In the genomic region with DNA sequence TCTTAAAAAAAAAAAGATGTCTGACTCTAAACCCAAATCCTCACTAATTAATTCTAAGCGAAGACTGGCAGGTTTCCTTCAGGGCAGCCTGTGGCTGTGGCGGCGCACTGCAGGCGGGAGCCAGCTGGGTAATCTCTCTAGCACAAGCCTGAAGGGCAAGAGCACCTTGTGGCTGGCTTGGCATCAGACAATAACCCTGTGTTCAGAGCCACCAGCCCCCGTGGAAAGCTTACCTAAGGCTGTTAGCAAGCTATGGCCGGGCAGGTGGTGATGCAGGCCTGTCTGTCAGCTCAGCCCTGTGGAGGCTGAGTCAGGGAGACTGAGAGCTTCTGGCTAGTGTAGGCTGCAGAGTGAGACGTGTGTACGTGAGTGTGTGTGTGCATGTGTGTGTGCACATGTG, we compare ENCODE assay signal across 13 mouse cellular contexts. TPM values are rescaled to one million over a fixed set of nuclear protein-coding genes. Genes with fewer than 3 reads are reported as not detected.
DNase-seq lines count a peak whose midpoint lies in the region; ATAC-seq and TF ChIP-seq lines count a peak whose summit lies in the region.
"Had no signal": no experiment of that assay in that cellular context is flagged by ENCODE, and none has a peak within 500 bp of the region (broad histone marks: within the 10 kb centered on the region; RNA-seq: fewer than 3 reads in every experiment).

No protein-coding gene starts in this region.

- H3K9me3 ChIP-seq in midbrain, postnatal 0 days (ENCODE audit: low read length): no peaks in the 10 kb centered on the region
- H3K9me3 ChIP-seq: liver, embryonic 15.5 days had no signal

- no peak overlapping the region for H3K4me3 ChIP-seq in layer of hippocampus, adult 2 months
- no peak overlapping the region for H3K4me3 ChIP-seq in cerebellum, adult 2 months (replicated peaks; ENCODE audit: insufficient read depth, low read depth, low read length)
- H3K4me3 ChIP-seq in midbrain, postnatal 0 days (ENCODE audit: low read depth, low read length): no peak overlapping the region
- H3K4me3 ChIP-seq: liver, embryonic 15.5 days; megakaryocyte, embryonic 14.5 days had no signal

- TF ChIP-seq CTCF in layer of hippocampus, adult 2 months (conservative IDR thresholded peaks at IDR 0.05): 0 out of 2 replicates have a peak, but pooled peaks have one; percentile 15
- no peak for TF ChIP-seq CTCF in cerebellum, adult 2 months (IDR thresholded peaks at IDR 0.05; ENCODE audit: borderline replicate concordance, insufficient read depth, low read depth, low read length)
- TF ChIP-seq CTCF in midbrain, postnatal 0 days (IDR thresholded peaks at IDR 0.05): no peak

- H3K27ac ChIP-seq in layer of hippocampus, adult 2 months: peak overlapping the region; percentile 84
- peak overlapping the region; percentile 11; the same call in 1 of the 2 replicates for H3K27ac ChIP-seq in cerebellum, adult 2 months (ENCODE audit: insufficient read depth, low read length)
- no peak overlapping the region for H3K27ac ChIP-seq in midbrain, postnatal 0 days (ENCODE audit: low read depth, low read length)
- H3K27ac ChIP-seq: liver, embryonic 15.5 days had no signal

- no peak for TF ChIP-seq POLR2A in cerebellum, adult 2 months (IDR thresholded peaks at IDR 0.05; ENCODE audit: borderline replicate concordance, insufficient read depth, low read length)

- peaks cover 27% of the 10 kb centered on the region for H3K4me1 ChIP-seq in cerebellum, adult 2 months (ENCODE audit: control insufficient read depth, insufficient read depth, low read length)
- H3K4me1 ChIP-seq in midbrain, postnatal 0 days (ENCODE audit: insufficient read depth, low read length): peaks cover 5% of the 10 kb centered on the region; the same call in 1 of the 2 replicates

- H3K9ac ChIP-seq in midbrain, postnatal 0 days (replicated peaks; ENCODE audit: low read length, poor library complexity, severe bottlenecking): no peak overlapping the region
- H3K9ac ChIP-seq: forebrain, postnatal 0 days; liver, embryonic 15.5 days had no signal

- H3K36me3 ChIP-seq in midbrain, postnatal 0 days (ENCODE audit: insufficient read depth, low read length): peaks cover 24% of the 10 kb centered on the region

- no peak for DNase-seq in layer of hippocampus, adult 2 months (ENCODE audit: low spot score in 2 of 2)
- DNase-seq in layer of hippocampus, adult 9-11 months: no peak
- DNase-seq in cerebellum, adult 2 months: peak; percentile 30 to 46
- peak; percentile 42 to 55 for DNase-seq in cerebellum, postnatal 25 days
- peak; percentile 45 for DNase-seq in midbrain, postnatal 0 days (ENCODE audit: low spot score)
- DNase-seq in heart, adult 9 months (ENCODE audit: low spot score in 2 of 2): no peak
- no peak for DNase-seq in natural killer cell, adult 2 months (ENCODE audit: low spot score in 2 of 2)
- DNase-seq: forebrain, postnatal 0 days; kidney, postnatal 25 days had no signal

- ATAC-seq in midbrain, postnatal 0 days (ENCODE audit: low FRiP score): no peak
- ATAC-seq: forebrain, postnatal 0 days; intestine, postnatal 0 days; lung, postnatal 0 days had no signal

- WGBS in cerebellum, adult 2 months: 27% methylated on average over 8 of the region's 8 CpGs
- WGBS in midbrain, postnatal 0 days: 60% methylated on average over 8 of the region's 8 CpGs

- no peak overlapping the region for H3K4me2 ChIP-seq in midbrain, postnatal 0 days (ENCODE audit: low read depth, low read length, poor library complexity, severe bottlenecking)
- H3K4me2 ChIP-seq: liver, embryonic 15.5 days had no signal

- no peaks in the 10 kb centered on the region for H3K27me3 ChIP-seq in cerebellum, adult 2 months (ENCODE audit: control insufficient read depth, insufficient read depth, low read length)
- H3K27me3 ChIP-seq in midbrain, postnatal 0 days (ENCODE audit: insufficient read depth, low read length): no peaks in the 10 kb centered on the region
- H3K27me3 ChIP-seq: liver, embryonic 15.5 days; megakaryocyte, embryonic 14.5 days had no signal

RNA-seq across cellular contexts. Expression of gene Orai2, which starts 5.3 kb away (rescaled TPM):
- total RNA-seq in layer of hippocampus, adult 2 months (2021): 100 to 1,000 TPM; 148 to 150 TPM
- 64.9 and 66.9 TPM in 2 replicates for polyA plus RNA-seq in cerebellum, adult 2 months (2012; rRNA removed)
- total RNA-seq in midbrain, postnatal 0 days (2014; rRNA removed): 108 and 136 TPM in 2 replicates
- polyA plus RNA-seq in midbrain, postnatal 0 days (2015; fragmentation: Nextera tagmentation; extraction: Ambion mirVana): 68.8 and 70.8 TPM in 2 replicates

RNA-seq across cellular contexts. Expression of gene Alkbh4, which starts 29.3 kb away (rescaled TPM):
- total RNA-seq in layer of hippocampus, adult 2 months (2021): 10 to 100 TPM; 10.1 to 11.6 TPM
- polyA plus RNA-seq in cerebellum, adult 2 months (2012; rRNA removed): 15.7 and 17.2 TPM in 2 replicates
- total RNA-seq in midbrain, postnatal 0 days (2014; rRNA removed): 16.7 and 21.2 TPM in 2 replicates
- polyA plus RNA-seq in midbrain, postnatal 0 days (2015; fragmentation: Nextera tagmentation; extraction: Ambion mirVana): 15.0 and 17.6 TPM in 2 replicates

RNA-seq across cellular contexts. Expression of gene Lrwd1, which starts 29.4 kb away (rescaled TPM):
- total RNA-seq in layer of hippocampus, adult 2 months (2021): 10 to 100 TPM; 15.7 to 16.9 TPM
- polyA plus RNA-seq in cerebellum, adult 2 months (2012; rRNA removed): 21.5 and 23.7 TPM in 2 replicates
- total RNA-seq in midbrain, postnatal 0 days (2014; rRNA removed): 25.4 and 33.2 TPM in 2 replicates
- 16.3 and 16.5 TPM in 2 replicates for polyA plus RNA-seq in midbrain, postnatal 0 days (2015; fragmentation: Nextera tagmentation; extraction: Ambion mirVana)

RNA-seq across cellular contexts. Expression of gene Prkrip1, which starts 33.5 kb away (rescaled TPM):
- total RNA-seq in layer of hippocampus, adult 2 months (2021): 10 to 100 TPM; 31.8 to 35.6 TPM
- polyA plus RNA-seq in cerebellum, adult 2 months (2012; rRNA removed): 36.2 and 38.0 TPM in 2 replicates
- 7.9 and 24.0 TPM in 2 replicates for total RNA-seq in midbrain, postnatal 0 days (2014; rRNA removed)
- 64.9 and 68.9 TPM in 2 replicates for polyA plus RNA-seq in midbrain, postnatal 0 days (2015; fragmentation: Nextera tagmentation; extraction: Ambion mirVana)

RNA-seq across cellular contexts. Expression of gene Polr2j, which starts 48.8 kb away (rescaled TPM):
- total RNA-seq in layer of hippocampus, adult 2 months (2021): 10 to 100 TPM; 67.6 to 77.3 TPM
- 121 and 123 TPM in 2 replicates for polyA plus RNA-seq in cerebellum, adult 2 months (2012; rRNA removed)
- total RNA-seq in midbrain, postnatal 0 days (2014; rRNA removed): 129 and 142 TPM in 2 replicates
- 230 and 237 TPM in 2 replicates for polyA plus RNA-seq in midbrain, postnatal 0 days (2015; fragmentation: Nextera tagmentation; extraction: Ambion mirVana)

Comparison
In these comparisons a context has a peak if more than half of its experiments do, and no peak if none do; other contexts are left out.
1. DNase-seq: peak in cerebellum, adult 2 months (2 of 2), cerebellum, postnatal 25 days (2 of 2) and midbrain, postnatal 0 days (single experiment); none in layer of hippocampus, adult 2 months (0 of 2), layer of hippocampus, adult 9-11 months (single experiment), heart, adult 9 months (0 of 2) and natural killer cell, adult 2 months (0 of 2).